Mouse (Mus musculus) lung, adult 2 months (tissue): ENCODE measurements around the gene Edf1.

ENCODE experiments used
- CTCF ChIP-seq: fragments of 200-500 bp; IDR thresholded peaks from 2 replicates; pipeline ENCODE4 v1.5.1; 2011; ENCODE audit warnings: mild to moderate bottlenecking, low read length, control low read depth; ENCODE audit not compliant: insufficient read depth
- POLR2A ChIP-seq: fragments of 200-500 bp; IDR thresholded peaks from 2 replicates; pipeline ENCODE4 v1.6.1; 2011; ENCODE audit warnings: low read depth, mild to moderate bottlenecking, control low read depth, low read length, borderline replicate concordance; ENCODE audit errors: extremely low read depth

- TF ChIP-seq CTCF (no peak), POLR2A (no peak)
Measured at GRCm38 (mm10) chr2:25598749-25599148, 41.1 kb downstream of the Edf1 start.
